Mouse (Mus musculus) heart, postnatal 36 days (tissue): ENCODE data around the gene Catip. TPM values are rescaled to one million over a fixed set of nuclear protein-coding genes. Genes with fewer than 3 reads are reported as not detected.
"Not testable (repeated sequence)": the region's sequence is repeated elsewhere in the genome, so short reads cannot be mapped to it uniquely, and the experiment has no call there.

Experiments
- DNase-seq, 2 experiments: peaks; one replicate each; pipeline ENCODE4 v3.0.0; 2021 to 2022
- intact Hi-C: fragments of 180-260 bp; cut with DNase I; formaldehyde crosslinking; loops from one replicate; pipeline ENCODE4 v1.15.1; 2025
- total RNA-seq, 2 experiments: library from RNA; stranded (reverse); gene quantifications; 2 replicates each; pipeline ENCODE4 v1.2.3; 2021

Gene Catip
- under 1 TPM; 0.19 to 0.41 TPM for total RNA-seq

DNA sequence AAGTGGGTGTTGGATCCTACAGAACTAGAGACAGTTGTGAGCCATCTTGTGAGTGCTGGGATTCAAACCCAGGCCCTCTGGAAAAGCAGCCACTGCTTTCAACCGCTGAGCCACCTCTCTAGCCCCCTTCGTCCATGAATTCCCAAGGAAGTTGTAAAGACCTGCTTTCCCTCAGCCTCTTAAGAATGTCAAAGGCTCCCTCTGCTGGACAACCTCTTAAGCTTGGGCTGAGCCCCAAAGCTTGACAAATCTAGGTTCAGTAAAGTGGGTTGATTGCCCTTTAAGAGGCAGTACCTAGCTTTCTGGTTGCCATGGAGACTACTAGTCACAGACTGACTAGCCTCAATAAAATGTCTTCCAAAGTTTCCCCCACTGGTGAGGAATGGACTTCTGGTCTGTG lies at the start of gene Catip:
TSS of gene Catip (plus strand) at position 297 of the 400 bp plus-strand sequence.
- peak; percentile 76 for DNase-seq
- intact Hi-C loops = loop anchor here (1.0 to 2.0 kb wide), 6 partner anchors 19 to 155 kb away; partner anchors contain the start of genes Aamp and Pnkd

- DNase-seq = peak in 1 of 2 experiments; percentile 56
- intact Hi-C loops = loop anchor here (1.0 to 2.0 kb wide), 3 partner anchors 24 to 139 kb away; partner anchors contain the start of gene Catip
Measured at GRCm38 (mm10) chr1:74313049-74313692, 48.7 kb upstream of the Catip start.

- intact Hi-C loops = no loop called here
- no peak for DNase-seq
Measured at GRCm38 (mm10) chr1:74314796-74315195, 47.1 kb upstream of the Catip start.

- intact Hi-C loops = no loop called here
- DNase-seq = no peak
Measured at GRCm38 (mm10) chr1:74316114-74316827, 45.6 kb upstream of the Catip start.

DNA sequence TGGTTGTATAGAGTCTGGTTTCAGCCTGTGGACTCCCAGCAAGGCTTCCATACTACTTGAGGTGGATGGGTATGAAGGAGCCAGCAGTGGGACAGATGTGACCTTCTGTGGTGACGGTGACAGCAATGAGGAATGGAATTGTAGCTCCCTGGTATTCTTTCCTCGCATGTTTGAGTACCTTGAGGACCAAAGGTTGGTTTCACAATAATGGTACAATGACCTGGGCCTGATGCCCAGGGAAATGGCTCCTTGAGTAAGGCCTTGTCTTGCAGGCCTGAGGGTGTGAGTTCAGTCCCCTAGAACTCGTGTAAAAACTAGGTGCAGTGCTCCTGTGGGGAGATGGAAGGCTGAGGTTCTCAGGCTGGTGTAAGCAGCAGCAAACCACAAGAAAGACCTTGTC lies 43.2 kb upstream of the Catip start:
- no peak for DNase-seq
- intact Hi-C loops = no loop called here

DNA sequence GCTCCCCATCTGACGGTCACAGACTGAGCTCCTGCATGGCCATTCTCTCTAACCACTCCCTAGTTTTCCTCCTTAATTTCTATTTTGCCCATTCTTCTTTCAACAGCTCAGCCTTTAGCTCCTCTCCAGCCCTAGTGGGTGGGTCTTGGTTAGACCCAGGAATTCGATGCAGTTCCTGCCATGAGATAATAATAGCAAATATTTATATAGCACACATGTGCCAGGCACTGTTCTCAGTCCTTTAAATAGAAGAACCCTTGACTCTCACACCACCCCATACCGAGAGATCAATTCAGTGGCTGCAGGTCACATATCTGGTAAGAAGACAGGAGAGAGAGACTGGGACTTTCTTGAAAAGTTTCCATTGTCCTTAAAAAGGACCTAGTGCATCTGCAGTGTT lies 40.5 kb upstream of the Catip start:
- no peak for DNase-seq
- intact Hi-C loops = no loop called here

GRCm38 (mm10) chr1:74326916-74327315 lies 35.0 kb upstream of the Catip start:
- intact Hi-C loops, DNase-seq: not testable (repeated sequence)

DNA sequence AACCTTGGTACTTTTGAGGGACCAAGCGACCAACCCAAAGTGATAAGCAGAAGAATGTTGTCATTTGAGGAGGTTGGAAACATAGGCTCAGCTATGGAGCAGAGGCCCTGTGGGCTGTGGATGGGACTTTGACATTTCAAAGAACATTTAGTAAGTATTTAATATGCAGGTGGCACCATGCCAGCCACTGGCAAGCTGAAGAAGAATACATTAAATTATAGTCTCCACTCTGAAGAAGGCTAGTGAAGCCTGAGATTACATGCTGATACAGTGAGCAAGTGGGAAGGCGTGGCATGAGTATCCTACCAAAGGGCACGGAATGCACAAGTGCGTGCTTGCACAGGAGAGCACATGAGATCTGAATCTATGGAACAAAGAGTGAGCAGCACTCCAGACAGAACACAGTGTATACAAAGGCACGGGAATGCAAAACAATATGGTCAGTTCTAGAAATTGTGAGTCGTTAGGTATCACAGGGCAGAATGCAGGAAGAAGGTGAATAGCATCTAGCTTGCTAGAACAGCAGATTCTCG lies 31.9 kb upstream of the Catip start:
- no peak for DNase-seq
- intact Hi-C loops = loop anchor here (2.0 kb wide), 1 partner anchor 43 kb away; no protein-coding TSS in a partner anchor

DNA sequence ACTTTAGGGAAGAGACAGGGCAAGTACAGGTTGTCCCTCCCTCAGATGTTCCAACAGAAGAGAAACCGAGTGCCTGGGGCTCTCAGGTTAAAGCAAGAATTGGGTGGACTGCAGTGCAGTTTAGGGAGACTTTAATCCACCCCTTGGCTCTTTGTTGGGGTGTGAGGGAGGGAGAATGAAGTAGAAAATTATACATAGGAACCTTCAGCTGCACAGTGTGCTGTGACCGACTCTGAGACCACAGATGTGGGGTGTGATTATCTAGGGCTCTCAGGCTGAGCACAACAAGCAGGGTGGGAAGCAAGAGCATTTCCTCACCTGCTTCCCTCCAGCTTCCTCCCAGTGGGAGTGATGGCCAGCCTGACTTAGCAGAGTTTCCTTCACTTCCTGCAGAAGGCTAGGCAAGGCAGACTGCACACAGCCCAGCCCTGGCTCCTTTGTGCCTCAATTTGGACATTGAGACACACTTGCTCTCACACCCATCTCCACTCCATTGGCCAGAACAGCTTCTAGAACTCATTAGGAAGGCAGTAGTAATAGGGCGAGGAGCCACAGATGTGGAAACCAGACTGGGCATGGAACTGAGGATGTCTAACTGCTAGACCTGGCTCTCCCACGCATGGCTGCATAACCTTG lies 30.7 kb upstream of the Catip start:
- intact Hi-C loops = loop anchor here (2.0 kb wide), 1 partner anchor 44 kb away; no protein-coding TSS in a partner anchor
- peak; percentile 42 to 45 for DNase-seq

DNA sequence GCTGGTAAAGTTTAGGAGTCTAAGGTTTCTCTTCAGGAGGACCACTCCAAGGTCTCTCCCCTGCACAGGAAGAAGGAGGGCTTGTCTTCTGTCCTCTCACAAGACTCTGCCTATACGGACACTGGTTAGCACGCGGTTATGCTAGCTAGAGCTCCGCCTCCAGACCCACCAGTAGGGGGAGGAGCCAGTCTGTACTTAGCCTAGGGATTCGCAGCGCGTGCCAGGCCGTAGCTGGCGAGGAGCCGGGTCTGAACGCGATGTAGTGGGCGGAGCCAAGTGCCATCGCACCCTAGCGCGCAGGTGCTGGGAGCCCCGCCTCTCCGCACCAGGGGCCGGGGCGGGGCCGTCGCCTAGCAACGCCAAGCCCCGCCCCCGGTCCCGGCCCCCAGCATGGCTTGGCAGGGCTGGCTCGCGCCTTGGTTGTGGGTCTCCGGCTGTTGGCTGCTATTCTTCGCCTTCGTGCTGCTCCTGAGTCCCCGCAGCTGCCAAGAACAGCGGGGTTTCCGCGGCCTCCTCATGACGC lies 29.6 kb upstream of the Catip start:
- intact Hi-C loops = loop anchor here (2.0 kb wide), 1 partner anchor 54 kb away; no protein-coding TSS in a partner anchor
- peak; percentile 95 to 96 for DNase-seq

- intact Hi-C loops = loop anchor here (2.0 kb wide), 1 partner anchor 54 kb away; no protein-coding TSS in a partner anchor
Measured at GRCm38 (mm10) chr1:74332930-74333329, 29.0 kb upstream of the Catip start.

DNA sequence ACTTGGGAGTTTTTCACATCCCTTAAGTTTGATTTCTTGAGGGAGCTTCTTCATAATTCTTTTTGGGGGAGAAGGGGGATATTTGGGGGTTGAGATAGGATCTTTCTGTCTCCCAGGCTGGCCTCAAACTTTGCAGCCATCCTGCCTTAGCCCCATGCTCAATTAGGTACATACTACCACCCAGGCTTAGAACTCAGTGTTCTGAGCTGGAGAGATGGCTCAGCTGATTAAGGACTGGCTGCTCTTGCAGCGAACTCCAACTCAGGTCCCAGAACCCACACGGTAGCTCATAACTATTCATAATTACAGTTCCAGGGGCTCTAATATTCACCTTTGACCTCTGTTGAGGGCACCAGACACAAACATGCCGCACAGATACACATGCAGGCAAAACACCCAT lies 27.3 kb upstream of the Catip start:
- intact Hi-C loops = no loop called here
- DNase-seq = no peak

More at GRCm38 (mm10) chr1:74332930-74333329, 29.0 kb upstream of the Catip start:
- DNase-seq = no peak

DNA sequence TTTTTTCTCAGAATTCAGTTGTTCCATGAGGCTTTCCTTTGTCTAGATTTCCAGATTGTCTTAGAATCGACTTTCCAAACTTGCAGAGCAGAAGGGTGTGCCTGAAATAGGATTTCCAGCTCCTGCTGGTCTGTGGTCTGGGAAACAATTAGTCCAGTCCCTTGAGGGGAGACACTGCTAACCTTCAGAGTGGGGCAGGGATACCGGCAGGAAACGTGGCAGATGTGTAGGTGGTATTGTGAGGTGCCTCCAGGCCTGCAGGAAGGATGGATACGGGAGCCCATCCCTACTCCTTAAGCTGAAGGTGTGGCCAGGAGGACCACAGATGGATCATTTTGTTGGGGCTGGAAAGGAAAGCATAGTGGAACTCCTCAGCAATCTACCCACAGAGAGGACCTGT lies 26.9 kb upstream of the Catip start:
- peak in 1 of 2 experiments; percentile 23 for DNase-seq
- intact Hi-C loops = no loop called here

- intact Hi-C loops = no loop called here
- peak in 1 of 2 experiments; percentile 32 for DNase-seq
Measured at GRCm38 (mm10) chr1:74335436-74336170, 26.3 kb upstream of the Catip start.

DNA sequence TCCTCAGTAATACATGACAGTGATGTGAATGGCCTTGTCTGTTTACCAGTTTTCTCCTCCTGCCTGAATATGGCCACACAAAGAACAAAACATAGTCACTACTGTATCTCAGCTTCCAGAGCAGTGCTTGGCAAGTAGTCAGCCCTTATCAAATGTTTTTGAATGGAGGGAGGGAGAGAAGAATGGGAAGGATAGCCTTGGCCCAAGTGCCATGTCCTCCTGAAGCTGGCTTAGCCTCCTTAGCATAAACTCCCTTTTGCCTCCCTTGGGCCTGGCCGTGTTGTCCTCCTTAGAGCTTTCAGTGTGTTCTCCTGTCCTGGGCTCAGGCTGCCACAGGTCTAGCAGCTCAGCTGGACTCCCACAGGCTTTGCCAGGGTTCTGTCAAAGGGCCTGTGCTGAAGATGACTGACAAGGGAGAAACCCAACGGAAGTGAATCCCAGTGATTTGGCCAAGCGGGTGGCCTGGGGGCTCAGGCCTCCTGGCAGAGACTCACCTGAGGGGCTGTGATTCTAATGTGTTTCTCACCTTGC lies 24.6 kb upstream of the Catip start:
- DNase-seq = no peak
- intact Hi-C loops = no loop called here

- DNase-seq = no peak
- intact Hi-C loops = no loop called here
Measured at GRCm38 (mm10) chr1:74338013-74338412, 23.9 kb upstream of the Catip start.

GRCm38 (mm10) chr1:74338626-74339025 lies 23.3 kb upstream of the Catip start:
- no peak for DNase-seq
- intact Hi-C loops = no loop called here

GRCm38 (mm10) chr1:74339917-74340316 lies 22.0 kb upstream of the Catip start:
- DNase-seq = no peak
- intact Hi-C loops = no loop called here

GRCm38 (mm10) chr1:74340361-74340764 lies 21.5 kb upstream of the Catip start:
- intact Hi-C loops = no loop called here
- peak; percentile 65 to 66 for DNase-seq

DNA sequence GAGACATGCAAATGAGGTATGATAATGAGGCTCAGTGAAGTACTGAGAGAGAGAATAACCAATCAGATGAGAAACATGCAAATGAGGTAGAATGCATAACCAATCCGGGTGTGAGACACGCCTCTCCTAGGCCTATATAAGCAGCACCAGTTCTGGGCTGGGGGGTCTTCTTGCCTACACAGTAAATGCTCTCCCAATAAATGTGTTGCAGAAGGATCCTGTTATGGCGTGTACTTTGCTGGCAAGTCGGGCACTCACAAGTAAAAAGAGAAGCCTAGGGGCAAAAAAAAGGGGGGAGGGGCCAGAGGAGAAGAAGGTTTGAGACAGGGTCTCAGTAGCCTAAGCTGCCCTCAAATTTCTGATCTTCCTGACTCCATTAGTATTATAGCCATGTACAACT lies 20.9 kb upstream of the Catip start:
- DNase-seq, intact Hi-C loops: not testable (repeated sequence)
